Mouse (Mus musculus): ENCODE results near the gene Pex7.

- TF ChIP-seq CTCF (IDR thresholded peaks at IDR 0.05; ENCODE audit: low read depth) (no peak), EP300 (IDR thresholded peaks at IDR 0.05; ENCODE audit: low read depth) (no peak)
These were observed 102.7 kb downstream of the Pex7 start for GRCm38 (mm10) chr10:19804763-19805162.
